Mouse (Mus musculus) heart, embryonic 15.5 days (tissue): ENCODE measurements around the gene Slc15a1. TPM values are rescaled to one million over a fixed set of nuclear protein-coding genes. Genes with fewer than 3 reads are reported as not detected.

ENCODE experiments used
- ATAC-seq: fragments of 200-750 bp; cut with Nextera tagmentation; replicated peaks from 2 replicates; pipeline ENCODE4 v1.8.0; 2017; ENCODE audit warnings: low read depth, moderate TSS enrichment; ENCODE audit not compliant: insufficient number of reproducible peaks, insufficient read depth, low FRiP score
- H3K27ac ChIP-seq: fragments of 300-500 bp; sonication (generic); 2 replicates; pipeline ENCODE4 v1.5.1; 2015; ENCODE audit warnings: mild to moderate bottlenecking, inconsistent platforms
- H3K27me3 ChIP-seq: fragments of 300-500 bp; sonication (generic); 2 replicates; pipeline ENCODE4 v1.6.1; 2015; ENCODE audit warnings: inconsistent platforms
- H3K36me3 ChIP-seq: fragments of 300-500 bp; sonication (generic); 2 replicates; pipeline ENCODE4 v1.6.1; 2015; ENCODE audit warnings: mild to moderate bottlenecking, inconsistent platforms
- H3K4me1 ChIP-seq: fragments of 300-500 bp; sonication (generic); replicated peaks from 2 replicates; pipeline ENCODE4 v1.6.1; 2015; ENCODE audit warnings: inconsistent platforms
- H3K4me2 ChIP-seq: fragments of 300-500 bp; sonication (generic); 2 replicates; pipeline ENCODE4 v1.6.1; 2015; ENCODE audit warnings: inconsistent platforms, mild to moderate bottlenecking, moderate library complexity
- H3K4me3 ChIP-seq: fragments of 300-500 bp; sonication (generic); 2 replicates; pipeline ENCODE4 v1.5.1; 2015; ENCODE audit warnings: mild to moderate bottlenecking, inconsistent platforms
- H3K9ac ChIP-seq: fragments of 300-500 bp; sonication (generic); 2 replicates; pipeline ENCODE4 v1.6.1; 2015; ENCODE audit warnings: mild to moderate bottlenecking, inconsistent platforms
- H3K9me3 ChIP-seq: fragments of 300-500 bp; sonication (generic); replicated peaks from 2 replicates; pipeline ENCODE4 v1.6.1; 2016; ENCODE audit warnings: inconsistent platforms
- WGBS: fragments of 180-500 bp; shearing (Covaris S2); methylation state at CpG from one replicate; pipeline ENCODE4 v1.1.7; 2015; ENCODE audit warnings: mixed read lengths; 5-methylcytosine and 5-hydroxymethylcytosine counted together
- polyA plus RNA-seq: library from polyadenylated mRNA; unstranded; fragments of >200 nt; fragmentation: Nextera tagmentation; extraction: Ambion mirVana; gene quantifications from 2 replicates; pipeline ENCODE4 v1.2.1, GENCODE M21; 2015

The Slc15a1 gene
- polyA plus RNA-seq, 1 experiment from 2014 or later, result 0.18 TPM

DNA sequence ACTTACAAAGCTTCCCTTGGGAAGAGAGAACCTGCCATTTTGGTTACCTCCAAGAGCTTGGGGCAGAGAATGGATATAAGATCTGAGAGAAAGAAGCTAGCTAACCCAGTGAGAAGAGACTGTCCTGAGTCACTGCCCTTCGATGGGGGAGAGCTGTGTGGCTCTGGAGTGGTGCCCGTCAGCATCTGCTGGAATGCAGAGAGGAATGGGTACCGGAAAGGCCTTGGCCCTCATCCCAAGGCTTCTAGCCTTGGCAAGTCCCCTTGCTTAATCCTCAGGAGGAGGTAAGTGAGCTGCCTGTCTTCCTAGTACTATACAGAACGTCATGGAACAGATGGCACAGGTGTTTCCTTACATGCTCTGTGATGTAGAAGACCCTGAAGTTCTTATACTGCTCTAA lies 38.6 kb downstream of the Slc15a1 start:
- Histone ChIP-seq H3K9me3 (no peaks in the 10 kb centered on the region), H3K4me3 (no peak overlapping the region), H3K27ac (no peak overlapping the region), H3K27me3 (no peaks in the 10 kb centered on the region), H3K9ac (no peak overlapping the region), H3K4me2 (no peak overlapping the region), H3K4me1 (no peaks in the 10 kb centered on the region), H3K36me3 (no peaks in the 10 kb centered on the region)
- ATAC-seq, result no peak
- WGBS, result 58% methylated on average over 4 of the region's 4 CpGs

DNA sequence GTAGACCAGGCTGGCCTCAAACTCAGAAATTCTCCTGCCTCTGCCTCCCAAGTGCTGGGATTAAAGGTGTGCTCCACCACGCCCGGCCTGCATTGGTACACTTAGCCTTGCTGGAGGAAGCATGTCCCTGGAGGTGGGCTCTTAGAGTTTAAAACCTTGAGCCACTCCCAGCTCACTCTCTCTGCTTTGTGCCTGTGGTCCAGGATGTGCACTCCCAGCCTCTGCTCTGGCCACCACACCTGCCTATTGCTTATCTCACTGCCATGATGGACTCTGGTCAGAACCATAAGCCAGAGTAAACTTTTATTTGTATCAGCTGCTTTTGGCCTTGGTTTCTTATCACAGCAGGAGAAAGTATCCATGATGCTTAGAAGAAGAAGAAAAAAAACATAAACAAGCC lies 40.7 kb downstream of the Slc15a1 start:
- H3K9ac ChIP-seq, result no peak overlapping the region
- no peaks in the 10 kb centered on the region for H3K27me3 ChIP-seq
- no peaks in the 10 kb centered on the region for H3K36me3 ChIP-seq
- no peak overlapping the region for H3K4me3 ChIP-seq
- no peak overlapping the region for H3K27ac ChIP-seq
- H3K9me3 ChIP-seq, result no peaks in the 10 kb centered on the region
- ATAC-seq, result no peak
- no peak overlapping the region for H3K4me2 ChIP-seq
- H3K4me1 ChIP-seq, result no peaks in the 10 kb centered on the region
- 96% methylated on average over 2 of the region's 2 CpGs for WGBS

- Histone ChIP-seq H3K9ac (no peak overlapping the region), H3K4me2 (no peak overlapping the region), H3K36me3 (no peaks in the 10 kb centered on the region), H3K27me3 (no peaks in the 10 kb centered on the region), H3K9me3 (no peaks in the 10 kb centered on the region), H3K27ac (no peak overlapping the region), H3K4me3 (no peak overlapping the region), H3K4me1 (no peaks in the 10 kb centered on the region)
- WGBS, result 60% methylated on average over 5 of the region's 5 CpGs
- ATAC-seq, result no peak
These were observed 42.3 kb downstream of the Slc15a1 start for GRCm38 (mm10) chr14:121462756-121463155.

GRCm38 (mm10) chr14:121460966-121461365 lies 44.1 kb downstream of the Slc15a1 start:
- no peak overlapping the region for H3K27ac ChIP-seq
- 87% methylated on average over 3 of the region's 3 CpGs for WGBS
- H3K9ac ChIP-seq, result no peak overlapping the region
- H3K4me2 ChIP-seq, result no peak overlapping the region
- peaks cover 1% of the 10 kb centered on the region; the same call in 1 of the 2 replicates for H3K4me1 ChIP-seq
- ATAC-seq, result no peak
- H3K4me3 ChIP-seq, result no peak overlapping the region
- no peaks in the 10 kb centered on the region for H3K9me3 ChIP-seq
- no peaks in the 10 kb centered on the region for H3K36me3 ChIP-seq
- no peaks in the 10 kb centered on the region for H3K27me3 ChIP-seq

DNA sequence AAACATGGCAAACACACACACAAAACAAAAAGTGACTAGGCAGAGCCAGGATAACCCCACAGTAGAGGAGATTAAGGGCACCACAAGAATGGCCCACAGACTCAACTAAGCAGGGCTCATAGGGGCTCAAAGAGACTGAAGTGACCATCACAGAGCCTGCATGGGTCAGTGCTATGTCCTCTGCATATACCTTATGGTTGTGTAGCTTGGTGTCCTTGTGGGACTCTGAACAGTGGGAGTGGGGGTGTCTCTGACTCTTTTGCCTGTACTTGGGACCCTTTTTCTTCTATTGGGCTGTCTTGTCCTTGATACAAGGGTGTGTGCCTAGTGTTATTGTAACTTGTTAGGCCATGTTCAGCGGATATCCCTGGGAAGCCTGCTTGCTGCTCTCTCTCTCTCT lies 46.5 kb downstream of the Slc15a1 start:
- no peak for ATAC-seq

DNA sequence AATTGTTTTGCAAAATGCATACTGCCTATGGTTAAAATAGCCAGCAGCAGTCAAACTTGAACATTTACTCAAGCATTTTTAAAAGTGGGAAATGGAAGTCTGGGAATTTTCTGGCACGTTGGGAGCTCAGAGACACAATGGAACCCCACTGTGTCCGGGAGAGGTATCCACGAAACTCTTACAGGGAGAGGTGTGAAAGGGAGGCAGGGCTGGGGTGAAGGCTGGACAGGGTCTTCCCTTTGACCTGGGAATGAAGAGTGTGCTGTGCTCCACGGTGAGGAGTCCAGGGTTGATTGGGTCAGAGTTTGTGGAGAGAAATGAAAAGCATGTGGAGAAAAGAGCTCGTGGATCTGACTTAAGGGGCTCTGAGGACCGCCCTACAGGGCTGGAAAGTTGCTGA lies 47.5 kb downstream of the Slc15a1 start:
- Histone ChIP-seq H3K4me2 (no peak overlapping the region), H3K9ac (no peak overlapping the region), H3K4me1 (peaks cover 6% of the 10 kb centered on the region), H3K9me3 (peaks cover 3% of the 10 kb centered on the region; the same call in 1 of the 2 replicates), H3K27me3 (no peaks in the 10 kb centered on the region), H3K27ac (no peak overlapping the region), H3K4me3 (no peak overlapping the region), H3K36me3 (no peaks in the 10 kb centered on the region)
- no peak for ATAC-seq
- WGBS, result 74% methylated on average over 6 of the region's 6 CpGs

More for the DNA sequence above, 46.5 kb downstream of the Slc15a1 start:
- no peak overlapping the region for H3K9ac ChIP-seq
- peaks cover 3% of the 10 kb centered on the region; the same call in 1 of the 2 replicates for H3K9me3 ChIP-seq
- H3K36me3 ChIP-seq, result no peaks in the 10 kb centered on the region
- H3K4me2 ChIP-seq, result no peak overlapping the region
- H3K4me1 ChIP-seq, result peaks cover 6% of the 10 kb centered on the region
- H3K27me3 ChIP-seq, result no peaks in the 10 kb centered on the region
- no peak overlapping the region for H3K4me3 ChIP-seq
- H3K27ac ChIP-seq, result no peak overlapping the region
- WGBS, result 79% methylated on average over 1 of the region's 1 CpGs

GRCm38 (mm10) chr14:121456416-121457285 lies 48.4 kb downstream of the Slc15a1 start:
- Histone ChIP-seq H3K27me3 (no peaks in the 10 kb centered on the region), H3K4me1 (peaks cover 6% of the 10 kb centered on the region), H3K4me3 (no peak overlapping the region), H3K9me3 (peaks cover 3% of the 10 kb centered on the region; the same call in 1 of the 2 replicates), H3K36me3 (no peaks in the 10 kb centered on the region), H3K4me2 (no peak overlapping the region), H3K27ac (no peak overlapping the region), H3K9ac (no peak overlapping the region)
- no peak for ATAC-seq
- WGBS, result 79% methylated on average over 11 of the region's 11 CpGs

- no peak for ATAC-seq
- 62% methylated on average over 15 of the region's 15 CpGs for WGBS
- no peaks in the 10 kb centered on the region for H3K36me3 ChIP-seq
- H3K9ac ChIP-seq, result no peak overlapping the region
- H3K4me1 ChIP-seq, result peaks cover 6% of the 10 kb centered on the region
- H3K4me3 ChIP-seq, result no peak overlapping the region
- H3K27ac ChIP-seq, result no peak overlapping the region
- no peak overlapping the region for H3K4me2 ChIP-seq
- H3K9me3 ChIP-seq, result peaks cover 3% of the 10 kb centered on the region; the same call in 1 of the 2 replicates
- no peaks in the 10 kb centered on the region for H3K27me3 ChIP-seq
These were observed 49.1 kb downstream of the Slc15a1 start for GRCm38 (mm10) chr14:121455976-121456375.

DNA sequence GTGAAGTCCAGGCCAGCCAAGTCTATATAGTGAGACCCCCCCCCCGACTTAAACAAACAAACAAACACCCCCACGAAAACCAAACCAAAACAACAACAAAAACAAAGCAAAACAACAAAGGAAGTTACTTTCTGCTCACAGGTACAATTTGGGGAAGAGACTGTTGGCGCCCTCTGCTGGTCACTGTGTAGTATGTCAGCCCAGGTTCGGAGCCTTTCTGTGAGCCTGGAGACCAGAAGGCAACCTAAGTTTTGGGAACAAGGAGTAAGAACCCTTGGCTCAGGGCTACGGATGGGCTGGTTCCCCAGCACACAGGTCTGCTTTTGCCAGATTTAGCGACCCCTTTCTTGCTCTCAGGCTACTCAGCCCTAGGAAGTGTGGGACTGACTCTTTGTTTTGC lies 49.5 kb downstream of the Slc15a1 start:
- no peak overlapping the region for H3K9ac ChIP-seq
- H3K27me3 ChIP-seq, result no peaks in the 10 kb centered on the region
- no peak overlapping the region for H3K4me2 ChIP-seq
- H3K9me3 ChIP-seq, result peaks cover 3% of the 10 kb centered on the region; the same call in 1 of the 2 replicates
- 3% methylated on average over 6 of the region's 6 CpGs for WGBS
- no peak overlapping the region for H3K4me3 ChIP-seq
- no peaks in the 10 kb centered on the region for H3K36me3 ChIP-seq
- H3K27ac ChIP-seq, result no peak overlapping the region
- peaks cover 6% of the 10 kb centered on the region for H3K4me1 ChIP-seq
- no peak for ATAC-seq

DNA sequence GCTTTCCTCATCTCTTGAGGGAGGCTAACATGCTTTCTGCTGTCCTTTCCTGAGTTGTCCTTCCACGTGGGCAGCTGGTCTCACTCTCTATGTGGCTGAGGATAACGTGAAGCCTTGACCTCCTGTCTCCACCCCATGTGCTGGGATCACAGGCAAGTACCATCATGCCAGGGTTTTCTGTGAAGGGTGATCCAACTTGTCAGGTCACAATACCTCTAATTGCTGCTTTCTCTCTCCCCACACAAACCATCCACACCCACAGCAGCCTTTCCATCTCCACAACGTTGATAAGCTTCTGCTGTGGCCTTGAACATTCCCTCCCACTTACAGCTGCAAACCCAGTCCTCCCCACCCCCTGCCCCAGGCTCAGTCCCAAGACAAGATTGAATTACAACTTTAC lies 51.9 kb downstream of the Slc15a1 start:
- Histone ChIP-seq H3K27me3 (no peaks in the 10 kb centered on the region), H3K9ac (no peak overlapping the region), H3K4me2 (no peak overlapping the region), H3K9me3 (peaks cover 3% of the 10 kb centered on the region; the same call in 1 of the 2 replicates), H3K27ac (no peak overlapping the region), H3K4me3 (no peak overlapping the region), H3K4me1 (peaks cover 6% of the 10 kb centered on the region), H3K36me3 (no peaks in the 10 kb centered on the region)
- 42% methylated on average over 3 of the region's 3 CpGs for WGBS
- no peak for ATAC-seq

- Histone ChIP-seq H3K36me3 (no peaks in the 10 kb centered on the region), H3K9me3 (peaks cover 3% of the 10 kb centered on the region; the same call in 1 of the 2 replicates), H3K27me3 (no peaks in the 10 kb centered on the region), H3K4me1 (peaks cover 8% of the 10 kb centered on the region), H3K27ac (no peak overlapping the region), H3K4me2 (no peak overlapping the region), H3K4me3 (no peak overlapping the region), H3K9ac (no peak overlapping the region)
- no peak for ATAC-seq
- 73% methylated on average over 6 of the region's 6 CpGs for WGBS
These were observed 52.8 kb downstream of the Slc15a1 start for GRCm38 (mm10) chr14:121452227-121452626.
